Mouse (Mus musculus) midbrain, postnatal 0 days (tissue): Measurements from ENCODE around the gene Rrp36. TPM values are rescaled to one million over a fixed set of nuclear protein-coding genes. Genes with fewer than 3 reads are reported as not detected.

ENCODE experiments used
- ATAC-seq: fragments of 200-750 bp; cut with Nextera tagmentation; 2 replicates; pipeline ENCODE4 v1.8.0; 2017; ENCODE audit warnings: moderate number of reproducible peaks, mild to moderate bottlenecking, moderate TSS enrichment, moderate library complexity; ENCODE audit not compliant: low FRiP score
- DNase-seq: peaks from one replicate; pipeline ENCODE4 v3.0.0-alpha.2; 2015; ENCODE audit warnings: low spot score
- H3K27ac ChIP-seq: fragments of 300-500 bp; sonication (generic); 2 replicates; pipeline ENCODE4 v1.5.1; 2014; ENCODE audit warnings: low read depth, mild to moderate bottlenecking, low read length, mixed read lengths
- H3K27me3 ChIP-seq: fragments of 300-500 bp; sonication (generic); 2 replicates; pipeline ENCODE4 v1.6.1; 2014; ENCODE audit warnings: low read length, control low read depth, mixed read lengths; ENCODE audit not compliant: insufficient read depth
- H3K36me3 ChIP-seq: fragments of 300-500 bp; sonication (generic); 2 replicates; pipeline ENCODE4 v1.6.1; 2014; ENCODE audit warnings: low read length, control low read depth, mixed read lengths; ENCODE audit not compliant: insufficient read depth
- H3K4me1 ChIP-seq: fragments of 300-500 bp; sonication (generic); 2 replicates; pipeline ENCODE4 v1.6.1; 2014; ENCODE audit warnings: mild to moderate bottlenecking, control low read depth, antibody characterized with exemption, low read length, mixed read lengths; ENCODE audit not compliant: insufficient read depth
- H3K4me2 ChIP-seq: fragments of 300-500 bp; sonication (generic); 2 replicates; pipeline ENCODE4 v1.6.1; 2014; ENCODE audit warnings: low read depth, mild to moderate bottlenecking, low read length, mixed read lengths; ENCODE audit not compliant: poor library complexity, severe bottlenecking
- H3K4me3 ChIP-seq: fragments of 300-500 bp; sonication (generic); 2 replicates; pipeline ENCODE4 v1.5.1; 2014; ENCODE audit warnings: low read depth, mild to moderate bottlenecking, low read length, moderate library complexity
- H3K9ac ChIP-seq: fragments of 300-500 bp; sonication (generic); replicated peaks from 2 replicates; pipeline ENCODE4 v1.6.1; 2014; ENCODE audit warnings: mild to moderate bottlenecking, low read length, moderate library complexity, mixed read lengths; ENCODE audit not compliant: poor library complexity, severe bottlenecking
- H3K9me3 ChIP-seq: fragments of 300-500 bp; sonication (generic); 2 replicates; pipeline ENCODE4 v1.6.1; 2016; ENCODE audit warnings: low read length, control low read depth
- CTCF ChIP-seq: IDR thresholded peaks from 2 replicates; pipeline ENCODE4 v1.5.1; 2016; ENCODE audit warnings: antibody characterized with exemption, mild to moderate bottlenecking
- WGBS: fragments of 180-500 bp; shearing (Covaris S2); extraction: QIAGEN DNeasy Blood & Tissue Kit; methylation state at CpG from one replicate; pipeline ENCODE4 v1.1.7; 2014; 5-methylcytosine and 5-hydroxymethylcytosine counted together
- polyA plus RNA-seq: library from polyadenylated mRNA; unstranded; fragments of >200 nt; fragmentation: Nextera tagmentation; extraction: Ambion mirVana; gene quantifications from 2 replicates; pipeline ENCODE4 v1.2.1, GENCODE M21; 2015
- total RNA-seq: library from RNA; depleted of rRNA; stranded (reverse); fragments of >200 nt; gene quantifications from 2 replicates; pipeline ENCODE4 v1.2.3, GENCODE M21; 2014

Gene Rrp36
- total and polyA plus RNA-seq, 2 experiments from 2014 or later: 27.6 to 52.2 TPM

- WGBS: 94% methylated on average over 9 of the region's 9 CpGs
- DNase-seq (no peak), ATAC-seq (no peak)
- no peaks in the 10 kb centered on the region for H3K27me3 ChIP-seq
- H3K9me3 ChIP-seq: no peaks in the 10 kb centered on the region
- no peak for TF ChIP-seq CTCF
- H3K36me3 ChIP-seq: peaks cover 14% of the 10 kb centered on the region
- H3K4me2 ChIP-seq: no peak overlapping the region
- no peak overlapping the region for H3K27ac ChIP-seq
- H3K4me1 ChIP-seq: peaks cover 22% of the 10 kb centered on the region; the same call in 1 of the 2 replicates
- no peak overlapping the region for H3K9ac ChIP-seq
- no peak overlapping the region for H3K4me3 ChIP-seq
These were observed 25.7 kb downstream of the Rrp36 start for GRCm38 (mm10) chr17:46648436-46648835.

- Histone ChIP-seq H3K9me3 (no peaks in the 10 kb centered on the region), H3K27me3 (no peaks in the 10 kb centered on the region), H3K4me3 (no peak overlapping the region), H3K4me1 (peaks cover 22% of the 10 kb centered on the region; the same call in 1 of the 2 replicates), H3K27ac (no peak overlapping the region), H3K36me3 (peaks cover 6% of the 10 kb centered on the region; the same call in 1 of the 2 replicates), H3K4me2 (peak overlapping the region; percentile 65; the same call in 1 of the 2 replicates), H3K9ac (no peak overlapping the region)
- ATAC-seq: no peak
- DNase-seq: no peak
- WGBS: 94% methylated on average over 7 of the region's 7 CpGs
- no peak for TF ChIP-seq CTCF
These were observed 26.9 kb downstream of the Rrp36 start for GRCm38 (mm10) chr17:46647279-46647678.

- WGBS: under 1% methylated on average over 19 of the region's 19 CpGs
- ATAC-seq: no peak
- Histone ChIP-seq H3K27me3 (no peaks in the 10 kb centered on the region), H3K9me3 (no peaks in the 10 kb centered on the region), H3K9ac (peak overlapping the region; percentile 71), H3K4me2 (peak overlapping the region; percentile 65), H3K4me1 (peaks cover 15% of the 10 kb centered on the region; the same call in 1 of the 2 replicates), H3K27ac (peak overlapping the region; percentile 85), H3K36me3 (peaks cover 12% of the 10 kb centered on the region; the same call in 1 of the 2 replicates), H3K4me3 (peak overlapping the region; percentile 72)
- no peak for DNase-seq
- TF ChIP-seq CTCF: no peak
These were observed 27.9 kb downstream of the Rrp36 start for GRCm38 (mm10) chr17:46646322-46646662.

GRCm38 (mm10) chr17:46645561-46646321 lies 28.4 kb downstream of the Rrp36 start, which contains the start of the genes Klc4 and Mrpl2:
TSS of gene Klc4 (minus strand) at chr17:46646022.
TSS of gene Mrpl2 (plus strand) at chr17:46646229.
- Histone ChIP-seq H3K4me3 (peak within 1 kb of the TSS; percentile 72), H3K4me2 (peak within 1 kb of the TSS; percentile 93), H3K9ac (peak within 1 kb of the TSS; percentile 71), H3K9me3 (no peaks in the 10 kb centered on the region), H3K27ac (peak within 1 kb of the TSS; percentile 85), H3K36me3 (peaks cover 17% of the 10 kb centered on the region; the same call in 1 of the 2 replicates), H3K27me3 (no peaks in the 10 kb centered on the region), H3K4me1 (peaks cover 11% of the 10 kb centered on the region; the same call in 1 of the 2 replicates)
- ATAC-seq (peak; percentile 75), DNase-seq (peak; percentile 98)
- WGBS: under 1% methylated on average over 53 of the region's 53 CpGs
- TF ChIP-seq CTCF: peak; percentile 10

DNA sequence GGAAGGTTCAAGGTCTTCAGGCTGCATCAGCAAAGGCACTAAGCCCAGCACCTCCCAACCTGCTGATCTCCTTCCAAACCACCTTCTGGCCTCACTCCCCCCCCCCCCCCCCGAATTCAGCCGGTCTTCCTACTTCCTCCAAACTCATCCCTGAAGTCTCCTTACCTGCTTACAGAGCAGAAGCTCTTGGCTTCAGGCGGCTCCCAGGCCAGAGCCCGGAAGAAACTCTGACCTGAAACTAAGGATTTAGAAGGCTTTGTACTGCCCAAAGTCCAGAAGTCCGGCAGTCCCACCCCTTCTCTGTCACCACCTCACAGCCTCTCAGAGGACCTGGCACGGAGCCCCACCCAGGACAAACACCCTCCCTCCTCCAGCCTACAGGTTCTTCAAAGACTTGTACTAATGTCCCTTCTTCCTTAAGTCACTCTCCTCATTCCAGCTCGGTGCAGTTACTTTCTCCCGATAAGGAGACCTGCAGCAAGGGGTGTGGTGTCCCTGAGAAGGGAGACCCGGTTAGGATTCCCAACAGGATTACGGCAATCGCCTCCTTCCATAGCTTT lies 29.2 kb downstream of the Rrp36 start:
- no peak for DNase-seq
- H3K27ac ChIP-seq: peak overlapping the region; percentile 47; the same call in 1 of the 2 replicates

More for the DNA sequence above, 29.2 kb downstream of the Rrp36 start:
- TF ChIP-seq CTCF: no peak
- Histone ChIP-seq H3K4me1 (peaks cover 11% of the 10 kb centered on the region; the same call in 1 of the 2 replicates), H3K36me3 (peaks cover 25% of the 10 kb centered on the region), H3K9me3 (no peaks in the 10 kb centered on the region), H3K4me2 (peak overlapping the region; percentile 93), H3K4me3 (peak overlapping the region; percentile 72), H3K9ac (peak overlapping the region; percentile 56), H3K27me3 (no peaks in the 10 kb centered on the region)
- 6% methylated on average over 11 of the region's 11 CpGs for WGBS
- ATAC-seq: no peak
